Mouse (Mus musculus) small intestine, adult 2 months (tissue): Measurements from ENCODE around the gene Thumpd1.

ENCODE experiments used
- CTCF ChIP-seq: fragments of 200-500 bp; IDR thresholded peaks from 2 replicates; pipeline ENCODE4 v1.5.1; 2012; ENCODE audit warnings: low read depth, mild to moderate bottlenecking, control low read depth, inconsistent platforms, low read length, moderate library complexity, mixed read lengths; ENCODE audit not compliant: insufficient replicate concordance, insufficient read length; ENCODE audit errors: extremely low read depth
- POLR2A ChIP-seq: fragments of 200-500 bp; IDR thresholded peaks from 2 replicates; pipeline ENCODE4 v1.6.1; 2012; ENCODE audit warnings: low read depth, mild to moderate bottlenecking, control low read depth, inconsistent platforms, low read length, moderate library complexity

DNA sequence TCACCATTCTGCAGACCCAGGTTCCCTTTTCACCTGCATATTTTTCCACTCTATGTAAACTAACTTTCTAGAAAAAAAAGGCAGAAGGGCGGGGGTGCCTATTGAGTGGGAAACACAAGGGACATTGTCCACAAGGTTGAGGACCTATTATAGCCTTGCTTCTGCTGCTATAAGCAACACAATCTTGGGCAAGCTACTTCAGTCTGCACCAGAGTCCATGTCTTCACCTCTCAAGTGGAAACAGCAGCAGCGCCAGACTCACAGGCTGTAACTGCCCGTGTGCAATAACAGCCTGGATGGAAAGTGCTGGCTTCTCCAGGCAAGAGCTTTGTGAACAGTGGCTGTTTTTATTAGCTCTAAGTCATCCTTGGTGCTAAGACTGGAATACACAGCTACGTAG lies 28.3 kb downstream of the Thumpd1 start:
- no peak for TF ChIP-seq POLR2A
- TF ChIP-seq CTCF = no peak
